23 mouse cellular contexts compared by ENCODE assay signal in genomic region chr9:36923753-36924152, GRCm38 (mm10).
"Had no signal": no experiment of that assay in that cellular context is flagged by ENCODE, and none has a peak within 500 bp of the region (broad histone marks: within the 10 kb centered on the region; RNA-seq: fewer than 3 reads in every experiment).

No protein-coding gene starts in this region.

- H3K36me3 ChIP-seq: intestine, embryonic 15.5 days; kidney, embryonic 15.5 days; limb, embryonic 10.5 days; limb, embryonic 13.5 days; liver, embryonic 12.5 days; liver, embryonic 15.5 days; lung, embryonic 15.5 days had no signal

- H3K27me3 ChIP-seq: intestine, embryonic 15.5 days; kidney, embryonic 15.5 days; liver, embryonic 12.5 days; liver, embryonic 15.5 days; lung, embryonic 15.5 days had no signal

- H3K4me1 ChIP-seq: intestine, embryonic 15.5 days; kidney, embryonic 15.5 days; limb, embryonic 13.5 days; liver, embryonic 12.5 days; liver, embryonic 15.5 days; lung, embryonic 15.5 days had no signal

- H3K27ac ChIP-seq: intestine, embryonic 15.5 days; kidney, embryonic 15.5 days; limb, embryonic 10.5 days; limb, embryonic 13.5 days; liver, embryonic 12.5 days; liver, embryonic 15.5 days; lung, embryonic 15.5 days; stomach, postnatal 0 days had no signal

- H3K4me2 ChIP-seq: intestine, embryonic 15.5 days; kidney, embryonic 15.5 days; limb, embryonic 13.5 days; liver, embryonic 12.5 days; liver, embryonic 15.5 days; lung, embryonic 15.5 days had no signal

- ATAC-seq: intestine, embryonic 15.5 days; liver, embryonic 12.5 days had no signal

- H3K9ac ChIP-seq: intestine, embryonic 15.5 days; kidney, embryonic 15.5 days; limb, embryonic 13.5 days; liver, embryonic 12.5 days; liver, embryonic 15.5 days; lung, embryonic 15.5 days had no signal

- H3K4me3 ChIP-seq: intestine, embryonic 15.5 days; kidney, embryonic 15.5 days; limb, embryonic 10.5 days; limb, embryonic 13.5 days; liver, embryonic 12.5 days; liver, embryonic 15.5 days; lung, embryonic 15.5 days had no signal

- H3K9me3 ChIP-seq: intestine, embryonic 15.5 days; kidney, embryonic 15.5 days; limb, embryonic 10.5 days; limb, embryonic 13.5 days; liver, embryonic 12.5 days; liver, embryonic 15.5 days; lung, embryonic 15.5 days had no signal

- DNase-seq: kidney, adult 11 months; kidney, adult 8-10 months; kidney, postnatal 10 days; kidney, postnatal 36 days; layer of hippocampus, adult 9-11 months; liver; lung, adult 18-20 months; lung, postnatal 14 days; lung, postnatal 4 days; right cerebral cortex, adult 18-20 months; right cerebral cortex, postnatal 14 days; right cerebral cortex, postnatal 4 days; thymus, adult 2 months; thymus, postnatal 14 days; thymus, postnatal 4 days had no signal
